Mouse (Mus musculus) ES-CJ7 (cell line): ENCODE results near the gene Gm13023.
"Not testable (repeated sequence)": the region's sequence is repeated elsewhere in the genome, so short reads cannot be mapped to it uniquely, and the experiment has no call there.

Experiments
- DNase-seq: peaks from one replicate; pipeline ENCODE4 v3.0.0; 2011; ENCODE audit warnings: low read depth, low spot score

Gene Gm13023

GRCm38 (mm10) chr4:143789052-143789451 lies at the start of gene Gm13023:
Gm13023 (plus strand) TSS chr4:143789352.
- DNase-seq: not testable (repeated sequence)

- DNase-seq: no peak
These were observed 26.8 kb downstream of the Gm13023 start, which contains the start of gene Gm13084 for GRCm38 (mm10) chr4:143815993-143816392. Gm13084 (minus strand) TSS chr4:143816093.
